Mouse (Mus musculus) MEL (cell line): ENCODE data around the gene Slc1a3.

Source experiments
- CTCF ChIP-seq, 3 experiments: IDR thresholded peaks in 2 of 3; conservative IDR thresholded peaks in 1 of 3; 2 replicates each; pipeline ENCODE4 v1.5.1; 2011 to 2012; ENCODE audit warnings: low read length in 3 of 3, low read depth in 2 of 3, mild to moderate bottlenecking in 2 of 3, improper control_type of control experiment in 1 of 3, inconsistent platforms in 1 of 3, mixed read lengths in 1 of 3, moderate library complexity in 1 of 3; ENCODE audit not compliant: control insufficient read depth in 1 of 3, insufficient read depth in 1 of 3, poor library complexity in 1 of 3, severe bottlenecking in 1 of 3
- MXI1 ChIP-seq: IDR thresholded peaks from 2 replicates; pipeline ENCODE4 v1.6.1; 2011; ENCODE audit warnings: mild to moderate bottlenecking, low read depth, low read length, improper control_type of control experiment
- SIN3A ChIP-seq: IDR thresholded peaks from 2 replicates; pipeline ENCODE4 v1.6.1; 2012; ENCODE audit warnings: low read length, improper control_type of control experiment, inconsistent platforms

DNA sequence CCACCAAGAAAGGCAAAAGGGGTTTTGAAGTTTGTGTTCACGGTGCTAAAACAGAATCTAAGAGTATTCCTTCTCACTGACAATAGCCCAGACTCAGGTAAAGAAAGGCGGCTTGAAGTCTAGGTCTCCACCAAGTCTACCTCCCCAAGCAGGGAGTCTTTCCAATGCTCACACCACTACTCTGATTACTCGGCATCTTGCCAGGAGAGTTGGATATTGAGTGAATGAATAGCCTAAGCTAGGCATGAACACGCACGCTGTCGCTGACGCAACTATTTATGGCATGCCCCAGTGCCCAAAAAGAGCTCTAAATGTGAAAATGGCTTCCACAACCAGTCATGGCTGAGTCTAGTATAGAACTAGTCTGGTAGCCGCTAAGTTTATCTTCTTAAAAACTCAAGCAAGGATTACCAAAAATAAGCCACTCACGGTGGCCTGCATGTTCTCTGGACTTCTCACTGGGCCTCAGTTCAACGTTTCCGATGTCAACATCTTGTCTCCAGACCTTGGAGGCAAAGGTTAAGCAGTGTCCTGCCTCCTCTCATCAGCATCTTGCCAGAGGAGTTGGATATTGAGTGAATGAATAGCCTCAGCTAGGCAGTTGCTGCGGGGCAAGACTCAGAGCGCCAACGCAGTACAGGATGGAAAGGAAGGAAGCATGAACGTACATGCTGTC, 44.8 kb downstream of the Slc1a3 start:
- TF ChIP-seq SIN3A = no peak
- no peak for TF ChIP-seq CTCF (IDR thresholded peaks at IDR 0.05 in 2 of 3, conservative IDR thresholded peaks at IDR 0.05 in 1 of 3; ENCODE audit: control insufficient read depth in 1 of 3, insufficient read depth in 1 of 3, low read depth in 2 of 3, low read length in 3 of 3, poor library complexity in 1 of 3, severe bottlenecking in 1 of 3)
- TF ChIP-seq MXI1 = no peak
